Mouse (Mus musculus) MEL (cell line): ENCODE measurements around the gene Lrba. TPM values are rescaled to one million over a fixed set of nuclear protein-coding genes. Genes with fewer than 3 reads are reported as not detected.

ENCODE experiments used
- DNase-seq: peaks from one replicate; pipeline ENCODE4 v3.0.0; 2011; ENCODE audit warnings: low read depth, low spot score
- H3K27ac ChIP-seq: 2 replicates; pipeline ENCODE4 v1.5.1; 2012; ENCODE audit warnings: low read depth, mild to moderate bottlenecking, control low read depth, low read length, moderate library complexity; ENCODE audit not compliant: control insufficient read depth
- H3K27me3 ChIP-seq, 2 experiments: fragments of 150-350 bp in 1 of 2; sonication (generic) in 1 of 2; 2 replicates each; pipeline ENCODE4 v1.6.1; 2012; ENCODE audit warnings: low read length in 2 of 2, mild to moderate bottlenecking in 2 of 2, improper control_type of control experiment in 1 of 2, moderate library complexity in 1 of 2; ENCODE audit not compliant: insufficient read depth in 2 of 2, control insufficient read depth in 1 of 2
- H3K36me3 ChIP-seq, 2 experiments: 2 replicates each; pipeline ENCODE4 v1.6.1; 2012 to 2014; ENCODE audit warnings: low read length in 2 of 2, improper control_type of control experiment in 1 of 2, inconsistent platforms in 1 of 2, mild to moderate bottlenecking in 1 of 2; ENCODE audit not compliant: insufficient read depth in 2 of 2, control insufficient read depth in 1 of 2
- H3K4me1 ChIP-seq, 2 experiments: fragments of 150-350 bp in 1 of 2; sonication (generic) in 1 of 2; 2 replicates each; pipeline ENCODE4 v1.6.1; 2012; ENCODE audit warnings: low read length in 2 of 2, improper control_type of control experiment in 1 of 2, mild to moderate bottlenecking in 1 of 2; ENCODE audit not compliant: insufficient read depth in 2 of 2, control insufficient read depth in 1 of 2
- H3K4me3 ChIP-seq, 2 experiments: fragments of 150-350 bp in 1 of 2; sonication (generic) in 1 of 2; 2 replicates each; pipeline ENCODE4 v1.5.1; 2012; ENCODE audit warnings: low read depth in 2 of 2, low read length in 2 of 2, mild to moderate bottlenecking in 2 of 2, moderate library complexity in 2 of 2, control low read depth in 1 of 2, improper control_type of control experiment in 1 of 2; ENCODE audit not compliant: control insufficient read depth in 1 of 2, insufficient read depth in 1 of 2
- H3K79me2 ChIP-seq: 2 replicates; pipeline ENCODE4 v1.6.1; 2012; ENCODE audit warnings: mild to moderate bottlenecking, low read length, moderate library complexity; ENCODE audit not compliant: control insufficient read depth, poor library complexity, insufficient read depth
- H3K9ac ChIP-seq: 2 replicates; pipeline ENCODE4 v1.6.1; 2012; ENCODE audit warnings: low read depth, mild to moderate bottlenecking, control low read depth, low read length, moderate library complexity; ENCODE audit not compliant: control insufficient read depth, poor library complexity, severe bottlenecking
- H3K9me3 ChIP-seq: fragments of 150-350 bp; sonication (generic); replicated peaks from 2 replicates; pipeline ENCODE4 v1.6.1; 2012; ENCODE audit warnings: mild to moderate bottlenecking, low read length, improper control_type of control experiment, moderate library complexity; ENCODE audit not compliant: insufficient read depth
- CTCF ChIP-seq, 3 experiments: IDR thresholded peaks in 2 of 3; conservative IDR thresholded peaks in 1 of 3; 2 replicates each; pipeline ENCODE4 v1.5.1; 2011 to 2012; ENCODE audit warnings: low read length in 3 of 3, low read depth in 2 of 3, mild to moderate bottlenecking in 2 of 3, improper control_type of control experiment in 1 of 3, inconsistent platforms in 1 of 3, mixed read lengths in 1 of 3, moderate library complexity in 1 of 3; ENCODE audit not compliant: control insufficient read depth in 1 of 3, insufficient read depth in 1 of 3, poor library complexity in 1 of 3, severe bottlenecking in 1 of 3
- ELF1 ChIP-seq: IDR thresholded peaks from 2 replicates; pipeline ENCODE4 v1.6.1; 2014; ENCODE audit warnings: low read depth, mild to moderate bottlenecking, inconsistent platforms, low read length, improper control_type of control experiment, moderate library complexity
- EP300 ChIP-seq, 2 experiments: IDR thresholded peaks; 2 replicates each; pipeline ENCODE4 v1.6.1; 2011; ENCODE audit warnings: improper control_type of control experiment in 2 of 2, low read length in 2 of 2, low read depth in 1 of 2, mild to moderate bottlenecking in 1 of 2
- GABPA ChIP-seq: IDR thresholded peaks from 2 replicates; pipeline ENCODE4 v1.6.1; 2012; ENCODE audit warnings: low read depth, mild to moderate bottlenecking, inconsistent platforms, low read length, improper control_type of control experiment, moderate library complexity
- GATA1 ChIP-seq: IDR thresholded peaks from 2 replicates; pipeline ENCODE4 v1.6.1; 2011; ENCODE audit warnings: low read depth, low read length, improper control_type of control experiment
- MYB ChIP-seq: IDR thresholded peaks from 2 replicates; pipeline ENCODE4 v1.6.1; 2011; ENCODE audit warnings: mild to moderate bottlenecking, low read depth, low read length, improper control_type of control experiment
- NRF1 ChIP-seq: IDR thresholded peaks from 2 replicates; pipeline ENCODE4 v1.6.1; 2014; ENCODE audit warnings: low read depth, mild to moderate bottlenecking, inconsistent platforms, low read length, improper control_type of control experiment, moderate library complexity; ENCODE audit not compliant: poor library complexity, insufficient read depth, severe bottlenecking
- POLR2AphosphoS5 ChIP-seq: IDR thresholded peaks from 2 replicates; pipeline ENCODE4 v1.6.1; 2012; ENCODE audit warnings: low read depth, borderline replicate concordance, mild to moderate bottlenecking, inconsistent platforms, low read length, moderate library complexity, mixed read lengths
- RAD21 ChIP-seq: IDR thresholded peaks from 2 replicates; pipeline ENCODE4 v1.6.1; 2011; ENCODE audit warnings: mild to moderate bottlenecking, low read depth, low read length, improper control_type of control experiment
- RCOR1 ChIP-seq: IDR thresholded peaks from 2 replicates; pipeline ENCODE4 v1.6.1; 2012; ENCODE audit warnings: low read depth, mild to moderate bottlenecking, inconsistent platforms, low read length, improper control_type of control experiment
- TBP ChIP-seq: IDR thresholded peaks from 2 replicates; pipeline ENCODE4 v1.8.0; 2011; ENCODE audit warnings: low read depth, low read length, improper control_type of control experiment
- TCF12 ChIP-seq: IDR thresholded peaks from 2 replicates; pipeline ENCODE4 v1.6.1; 2014; ENCODE audit warnings: low read depth, mild to moderate bottlenecking, inconsistent platforms, low read length, improper control_type of control experiment, moderate library complexity
- ZKSCAN1 ChIP-seq: IDR thresholded peaks from 2 replicates; pipeline ENCODE4 v1.6.1; 2012; ENCODE audit warnings: low read depth, mild to moderate bottlenecking, inconsistent platforms, low read length, improper control_type of control experiment, moderate library complexity
- ZMIZ1 ChIP-seq: IDR thresholded peaks from 2 replicates; pipeline ENCODE4 v1.6.1; 2012; ENCODE audit warnings: low read depth, mild to moderate bottlenecking, inconsistent platforms, low read length, improper control_type of control experiment, moderate library complexity
- ZNF384 ChIP-seq: IDR thresholded peaks from 2 replicates; pipeline ENCODE4 v1.6.1; 2012; ENCODE audit warnings: low read depth, mild to moderate bottlenecking, inconsistent platforms, low read length, improper control_type of control experiment
- polyA plus RNA-seq, 2 experiments: library from polyadenylated mRNA; stranded (reverse) in 1 of 2; unstranded in 1 of 2; fragments of >175 nt in 1 of 2; fragments of >200 nt in 1 of 2; gene quantifications; 2 replicates each; pipeline versions ENCODE4 v1.2.1 to v1.2.4; 2012; ENCODE audit warnings: low replicate concordance in 2 of 2, low read depth in 1 of 2; ENCODE audit not compliant: insufficient read length in 2 of 2, insufficient read depth in 1 of 2, missing spikeins in 1 of 2
- total RNA-seq: library from RNA; depleted of rRNA; stranded (reverse); fragments of 300-350 nt; gene quantifications from 2 replicates; pipeline ENCODE4 v1.2.3, GENCODE M21; 2012

Lrba gene
- total and polyA plus RNA-seq, 3 experiments: 10.9 to 17.9 TPM; not detected in 1

DNA sequence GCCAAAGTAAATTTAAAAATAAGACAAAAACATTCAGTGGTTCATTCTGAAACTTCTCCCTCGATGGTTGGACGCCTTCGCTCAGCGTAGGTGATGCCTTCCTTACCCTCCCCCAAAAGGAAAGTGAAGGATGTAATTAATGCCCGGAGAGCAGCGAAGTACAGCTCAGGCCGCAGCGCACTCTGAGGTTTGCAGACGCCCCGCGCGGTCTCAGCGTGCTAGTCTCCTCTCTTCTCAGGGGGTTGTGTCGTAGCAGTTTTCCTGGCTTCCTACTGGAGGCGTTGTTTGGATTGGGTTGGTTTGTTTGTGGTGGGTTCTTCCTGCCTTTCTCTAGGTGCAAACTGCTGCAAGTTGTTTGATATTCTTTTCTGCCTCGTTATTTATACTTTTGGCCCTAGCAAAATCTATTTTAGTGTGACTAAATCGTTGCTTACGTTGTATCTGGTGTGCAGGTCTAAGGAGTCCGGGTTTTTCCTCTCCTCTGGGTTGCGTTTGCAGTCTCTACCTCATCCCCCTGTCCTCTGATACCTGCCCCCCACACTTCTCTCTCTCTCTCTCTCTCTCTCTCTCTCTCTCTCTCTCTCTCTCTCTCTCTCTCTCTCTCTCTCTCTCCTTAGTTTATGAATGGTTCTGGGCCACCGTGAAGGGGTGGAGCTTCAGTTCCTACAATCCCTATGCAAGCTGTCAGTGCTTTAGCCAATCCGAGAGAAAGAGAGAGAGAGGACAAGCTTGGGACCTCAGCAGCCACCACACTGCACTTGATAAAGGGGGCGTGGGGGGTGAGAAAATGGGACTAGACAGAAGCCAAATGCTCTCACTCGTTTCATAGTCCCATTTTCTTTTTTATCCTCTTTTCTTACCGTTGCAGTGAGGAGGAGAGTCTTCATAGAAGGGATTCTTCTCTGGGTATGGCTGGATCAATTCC, 323.9 kb downstream of the Lrba start, which contains the start of gene Mab21l2:
TSS of gene Mab21l2 (minus strand) at position 539 of the 925 bp plus-strand sequence.
- DNase-seq: no peak
- H3K9ac ChIP-seq: no peak within 1 kb of the TSS

GRCm38 (mm10) chr3:86550301-86551010, 326.0 kb downstream of the Lrba start:
- no peaks in the 10 kb centered on the region for H3K4me1 ChIP-seq
- no peak overlapping the region for H3K27ac ChIP-seq
- no peaks in the 10 kb centered on the region for H3K27me3 ChIP-seq
- H3K9me3 ChIP-seq: no peaks in the 10 kb centered on the region
- no peak overlapping the region for H3K9ac ChIP-seq
- no peak for DNase-seq
- TF ChIP-seq CTCF (IDR thresholded peaks at IDR 0.05 in 2 of 3, conservative IDR thresholded peaks at IDR 0.05 in 1 of 3; ENCODE audit: control insufficient read depth in 1 of 3, insufficient read depth in 1 of 3, low read depth in 2 of 3, low read length in 3 of 3, poor library complexity in 1 of 3, severe bottlenecking in 1 of 3): no peak
- TF ChIP-seq ZNF384: no peak
- TF ChIP-seq EP300 (IDR thresholded peaks at IDR 0.05; ENCODE audit: low read depth in 1 of 2, low read length in 2 of 2): no peak
- TF ChIP-seq RCOR1: no peak
- no peak for TF ChIP-seq ZKSCAN1
- TF ChIP-seq GATA1: no peak
- no peak for TF ChIP-seq NRF1
- TF ChIP-seq POLR2AphosphoS5: no peak
- no peak for TF ChIP-seq RAD21
- TF ChIP-seq TBP: no peak
- no peak for TF ChIP-seq MYB
- TF ChIP-seq ELF1: no peak
- no peak for TF ChIP-seq ZMIZ1
- no peak for TF ChIP-seq GABPA
- H3K36me3 ChIP-seq: no peaks in the 10 kb centered on the region
- no peak overlapping the region for H3K4me3 ChIP-seq
- H3K79me2 ChIP-seq: no peaks in the 10 kb centered on the region

More for the DNA sequence above, 323.9 kb downstream of the Lrba start, which contains the start of gene Mab21l2:
- H3K36me3 ChIP-seq: no peaks in the 10 kb centered on the region
- no peak within 1 kb of the TSS for H3K27ac ChIP-seq
- no peak for TF ChIP-seq TCF12
- no peaks in the 10 kb centered on the region for H3K9me3 ChIP-seq
- peaks cover 0 to 6% of the 10 kb centered on the region in 2 experiments; a peak in 2 of 4 replicates for H3K4me1 ChIP-seq
- no peaks in the 10 kb centered on the region for H3K27me3 ChIP-seq
- no peaks in the 10 kb centered on the region for H3K79me2 ChIP-seq
- no peak within 1 kb of the TSS for H3K4me3 ChIP-seq
